Mouse (Mus musculus) v-Abl transformed pro-B cells (cell line): ENCODE results near the gene Ctxn2.
"Not testable (repeated sequence)": the region's sequence is repeated elsewhere in the genome, so short reads cannot be mapped to it uniquely, and the experiment has no call there.

Experiments used
- in situ Hi-C, 2 experiments: fragments of 400-800 bp; cut with MboI; formaldehyde crosslinking; loops; one replicate each; pipeline ENCODE4 v1.15.1; 2025; ENCODE audit not compliant: unreplicated experiment in 2 of 2

The Ctxn2 gene

GRCm38 (mm10) chr2:125135903-125136811 lies at the start of gene Ctxn2:
Gene Ctxn2 (plus strand): TSS chr2:125136692.
- in situ Hi-C loops, result no loop called here

- in situ Hi-C loops, result no loop called here
Measured at GRCm38 (mm10) chr2:125088757-125089156, 47.7 kb upstream of the Ctxn2 start.

- in situ Hi-C loops, result not testable (repeated sequence)
Measured at GRCm38 (mm10) chr2:125092123-125092522, 44.4 kb upstream of the Ctxn2 start.

- in situ Hi-C loops, result loop anchor here (25.0 kb wide), 1 partner anchor 342 kb away; no protein-coding TSS in a partner anchor
Measured at GRCm38 (mm10) chr2:125104491-125104890, 32.0 kb upstream of the Ctxn2 start.

- in situ Hi-C loops, result loop anchor here (25.0 kb wide), 1 partner anchor 344 kb away; no protein-coding TSS in a partner anchor
Measured at GRCm38 (mm10) chr2:125106536-125106935, 30.0 kb upstream of the Ctxn2 start.

GRCm38 (mm10) chr2:125119381-125120110 lies 16.9 kb upstream of the Ctxn2 start:
- in situ Hi-C loops, result loop anchor here (25.0 kb wide), 1 partner anchor 357 kb away; no protein-coding TSS in a partner anchor

GRCm38 (mm10) chr2:125122288-125122623 lies 14.2 kb upstream of the Ctxn2 start:
- in situ Hi-C loops, result loop anchor here (25.0 kb wide), 1 partner anchor 360 kb away; no protein-coding TSS in a partner anchor

- in situ Hi-C loops, result loop anchor here (25.0 kb wide), 1 partner anchor 361 kb away; no protein-coding TSS in a partner anchor
Measured at GRCm38 (mm10) chr2:125122624-125123476, 13.6 kb upstream of the Ctxn2 start.

GRCm38 (mm10) chr2:125123477-125123852 lies 13.0 kb upstream of the Ctxn2 start, which contains the start of gene Myef2:
Gene Myef2 (minus strand): TSS chr2:125123661.
- in situ Hi-C loops, result loop anchor here (25.0 kb wide), 1 partner anchor 361 kb away; no protein-coding TSS in a partner anchor

GRCm38 (mm10) chr2:125125824-125126223 lies 10.7 kb upstream of the Ctxn2 start:
- in situ Hi-C loops, result no loop called here

GRCm38 (mm10) chr2:125126792-125127191 lies 9.7 kb upstream of the Ctxn2 start:
- in situ Hi-C loops, result no loop called here

GRCm38 (mm10) chr2:125134113-125134512 lies 2.4 kb upstream of the Ctxn2 start:
- in situ Hi-C loops, result no loop called here

- in situ Hi-C loops, result no loop called here
Measured at GRCm38 (mm10) chr2:125136846-125137245, 354 bp downstream of the Ctxn2 start.

- in situ Hi-C loops, result no loop called here
Measured at GRCm38 (mm10) chr2:125142336-125142735, 5.8 kb downstream of the Ctxn2 start.

GRCm38 (mm10) chr2:125152388-125152787 lies 15.9 kb downstream of the Ctxn2 start, which contains the start of gene Slc12a1:
Gene Slc12a1 (plus strand): TSS chr2:125152505.
- in situ Hi-C loops, result no loop called here

- in situ Hi-C loops, result no loop called here
Measured at GRCm38 (mm10) chr2:125154294-125154693, 17.8 kb downstream of the Ctxn2 start.

- in situ Hi-C loops, result no loop called here
Measured at GRCm38 (mm10) chr2:125155504-125155903, 19.0 kb downstream of the Ctxn2 start.

GRCm38 (mm10) chr2:125162012-125162470 lies 25.5 kb downstream of the Ctxn2 start:
- in situ Hi-C loops, result no loop called here

- in situ Hi-C loops, result loop anchor here (25.0 kb wide), 3 partner anchors 591 to 1091 kb away; partner anchors contain the start of gene Sema6d (in 1 of the 2)
Measured at GRCm38 (mm10) chr2:125178225-125178798, 41.8 kb downstream of the Ctxn2 start.
